Mouse (Mus musculus): Measurements from ENCODE around the gene Pmepa1.

Gene Pmepa1

DNA sequence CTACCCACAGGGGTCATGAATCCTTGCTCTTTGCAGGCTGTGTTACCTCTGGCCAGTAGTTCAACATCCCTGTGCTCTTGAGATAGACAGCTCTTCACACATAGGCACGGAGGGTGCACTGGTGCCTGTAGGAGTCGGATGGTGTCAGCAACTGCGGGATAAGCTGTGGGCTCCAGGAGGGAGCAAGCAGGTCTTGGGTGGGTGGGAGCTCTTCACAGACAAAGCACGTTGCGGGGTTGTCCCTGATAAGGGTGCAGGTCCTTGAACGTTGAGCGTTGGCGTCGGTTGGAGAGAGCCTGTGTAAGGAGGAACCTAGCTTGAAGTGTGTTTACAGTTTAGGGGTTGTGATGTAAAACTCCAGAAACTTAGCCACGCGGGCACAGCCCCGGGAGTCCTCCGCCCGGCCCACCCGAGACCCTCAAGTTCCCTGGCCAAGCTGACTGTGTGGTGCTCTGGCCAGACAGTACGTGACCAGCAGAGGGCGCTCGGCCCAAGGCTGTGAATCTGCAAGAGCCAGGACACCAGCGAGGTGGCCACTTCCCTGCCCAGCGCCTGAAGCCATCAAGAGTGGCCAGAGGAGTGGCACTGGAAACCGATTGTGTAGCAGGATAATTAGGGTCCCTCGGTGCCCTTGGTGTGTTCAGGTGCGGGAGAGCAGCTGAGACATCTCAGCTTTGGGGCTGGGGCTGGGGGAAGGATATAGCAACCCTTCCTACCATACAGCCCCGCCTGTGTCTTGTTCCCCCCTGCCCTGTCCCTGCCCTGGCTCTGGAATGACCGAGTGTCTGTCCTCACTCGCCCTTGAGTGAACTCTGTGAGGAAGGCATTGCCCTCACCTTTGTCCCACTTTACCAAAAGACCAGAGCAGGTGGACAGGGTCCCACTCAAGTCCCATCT, 90.0 kb downstream of the Pmepa1 start:
- DNase-seq (ENCODE audit: low read depth, low spot score), result no peak

GRCm38 (mm10) chr2:173185282-173185681, 91.1 kb downstream of the Pmepa1 start:
- DNase-seq (ENCODE audit: low read depth, low spot score), result no peak

- DNase-seq (ENCODE audit: low read depth, low spot score), result no peak
Measured at GRCm38 (mm10) chr2:173184475-173185080, 91.8 kb downstream of the Pmepa1 start.

- no peak for DNase-seq (ENCODE audit: low read depth, low spot score)
Measured at GRCm38 (mm10) chr2:173183836-173184460, 92.4 kb downstream of the Pmepa1 start.

- DNase-seq (ENCODE audit: low read depth, low spot score), result no peak
Measured at GRCm38 (mm10) chr2:173183311-173183710, 93.0 kb downstream of the Pmepa1 start.

GRCm38 (mm10) chr2:173182796-173183195, 93.5 kb downstream of the Pmepa1 start:
- DNase-seq (ENCODE audit: low read depth, low spot score), result no peak

DNA sequence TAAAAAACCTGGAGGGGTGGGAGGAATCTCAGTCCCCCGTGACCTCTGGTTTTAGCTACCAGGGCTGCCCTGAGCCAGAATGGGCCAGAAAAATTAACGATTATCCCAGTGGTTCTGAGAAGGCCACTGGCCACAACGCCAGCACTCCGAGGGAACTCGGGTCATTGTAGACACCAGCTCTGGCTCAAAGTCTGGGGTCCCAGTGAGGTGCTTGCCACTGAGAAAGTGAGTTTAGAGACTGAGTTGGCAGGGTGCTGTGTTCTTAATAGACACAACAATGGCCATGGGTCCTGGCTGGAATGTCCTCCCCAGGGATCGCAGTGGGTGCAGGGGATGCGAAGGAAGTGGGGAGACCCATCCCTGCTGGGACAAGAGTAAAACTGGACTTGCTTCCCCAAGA, 94.4 kb downstream of the Pmepa1 start:
- DNase-seq (ENCODE audit: low read depth, low spot score), result no peak

DNA sequence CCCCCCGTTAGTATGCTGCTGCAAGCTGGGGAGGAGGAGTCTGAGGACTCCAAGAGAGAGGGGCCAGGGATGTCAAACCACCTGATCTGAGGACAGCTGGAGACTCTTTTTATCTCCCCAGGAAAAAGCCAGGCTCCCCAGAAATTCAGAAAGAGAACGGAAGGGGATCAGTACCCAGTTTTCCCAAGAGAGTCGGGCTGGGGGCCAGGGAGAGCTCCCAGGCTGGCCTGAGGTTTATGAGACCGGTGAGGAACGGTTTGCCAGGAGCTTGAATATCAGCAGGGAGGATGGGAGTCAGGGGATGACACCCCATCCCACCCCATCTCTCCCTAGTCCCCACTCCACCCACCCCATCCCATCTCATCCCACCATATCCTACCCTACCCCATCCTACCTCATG, 94.8 kb downstream of the Pmepa1 start:
- no peak for DNase-seq (ENCODE audit: low read depth, low spot score)

DNA sequence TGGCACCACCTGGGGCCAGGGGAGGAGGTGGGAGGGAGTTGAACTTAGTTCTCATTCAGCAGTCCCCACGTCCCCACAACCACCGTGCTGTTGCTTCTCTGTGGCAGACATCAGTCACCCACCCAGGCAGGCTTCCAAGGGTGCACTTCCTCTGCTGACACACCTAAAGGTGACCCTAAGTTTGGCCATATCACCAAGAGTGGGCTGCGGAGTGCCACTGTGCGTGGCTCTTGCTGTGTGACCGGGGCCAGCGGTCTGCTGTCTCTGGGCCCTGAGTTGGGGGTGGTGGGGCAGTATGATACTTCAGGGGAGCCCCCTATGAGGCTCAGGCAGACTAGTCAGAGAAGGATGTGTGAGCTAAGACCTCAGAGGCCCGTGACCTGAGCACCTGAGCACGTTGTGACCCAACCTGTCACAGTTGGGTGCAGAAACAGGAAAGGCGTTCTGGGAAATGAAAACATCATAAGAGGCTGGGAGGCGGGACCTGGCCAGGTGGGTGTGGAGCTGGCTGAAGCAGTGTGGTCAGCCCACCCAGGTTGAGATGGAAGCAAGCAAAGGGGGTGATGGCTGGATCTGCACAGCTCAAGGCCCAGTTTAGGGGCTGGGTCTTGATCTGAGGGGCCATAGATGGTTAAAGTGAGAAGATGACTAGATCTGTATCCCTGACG, 95.5 kb downstream of the Pmepa1 start:
- DNase-seq (ENCODE audit: low read depth, low spot score), result no peak

DNA sequence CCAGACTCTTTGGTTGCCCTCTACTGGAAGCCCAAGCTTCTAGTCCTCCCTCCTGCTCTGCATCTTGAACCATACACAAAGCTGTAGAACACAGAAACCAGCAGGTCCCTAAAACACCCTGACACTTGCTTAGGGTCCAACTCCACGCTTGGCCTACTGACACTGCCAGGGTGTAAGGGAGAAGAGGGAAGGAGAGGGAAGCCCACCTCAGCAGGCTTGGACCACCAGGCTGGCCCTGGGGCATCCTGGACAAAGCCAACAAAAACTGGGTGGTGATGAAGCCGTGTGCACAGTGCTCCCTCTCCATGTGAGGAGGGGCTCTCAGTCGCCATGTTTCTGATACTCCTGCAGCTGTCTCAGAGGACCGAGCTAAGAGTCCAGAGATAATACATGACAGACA, 96.3 kb downstream of the Pmepa1 start:
- no peak for DNase-seq (ENCODE audit: low read depth, low spot score)

- DNase-seq (ENCODE audit: low read depth, low spot score), result no peak
Measured at GRCm38 (mm10) chr2:173179046-173179445, 97.3 kb downstream of the Pmepa1 start.

- DNase-seq (ENCODE audit: low read depth, low spot score), result no peak
Measured at GRCm38 (mm10) chr2:173177951-173178350, 98.4 kb downstream of the Pmepa1 start.

DNA sequence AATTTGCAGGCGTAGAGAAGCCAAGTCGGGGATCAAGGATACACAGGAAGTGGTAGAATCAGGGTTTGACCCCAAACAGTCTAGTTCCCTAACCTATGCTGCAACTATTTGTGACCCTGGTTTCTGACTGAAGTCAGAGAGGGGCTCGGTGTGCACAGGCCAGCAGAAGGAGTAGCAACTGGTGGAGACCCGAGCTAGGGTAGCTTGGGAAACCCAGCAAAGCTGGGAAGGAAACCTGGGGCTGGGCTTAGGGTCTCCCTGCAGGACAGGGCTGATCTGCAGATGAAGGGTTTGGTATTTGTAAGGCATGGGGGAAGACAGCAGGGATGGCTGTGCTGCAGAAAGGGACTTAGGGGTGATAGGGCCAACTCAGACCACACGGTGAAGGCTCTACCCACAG, 98.9 kb downstream of the Pmepa1 start:
- DNase-seq (ENCODE audit: low read depth, low spot score), result no peak

GRCm38 (mm10) chr2:173175703-173176102, 100.6 kb downstream of the Pmepa1 start:
- DNase-seq (ENCODE audit: low read depth, low spot score), result no peak

DNA sequence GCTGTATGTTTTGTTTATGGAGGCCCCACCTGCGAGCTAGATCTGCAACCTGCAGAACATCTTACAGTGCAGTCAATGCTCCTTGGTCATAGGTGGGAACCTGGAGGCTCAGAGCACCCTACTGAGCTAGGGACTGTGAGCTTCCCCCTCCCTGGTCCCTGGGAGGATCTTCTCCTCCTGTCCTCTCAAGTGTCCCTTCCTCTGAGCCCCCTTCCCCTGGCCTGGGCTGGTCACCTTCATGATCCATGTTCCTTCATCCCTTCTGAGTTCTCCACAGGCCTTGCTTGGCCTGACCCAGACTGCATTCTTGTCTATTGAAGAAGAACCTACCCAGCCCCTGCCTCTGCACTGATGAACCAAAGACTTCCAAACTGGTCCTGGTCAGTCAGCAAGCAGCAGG, 101.8 kb downstream of the Pmepa1 start:
- no peak for DNase-seq (ENCODE audit: low read depth, low spot score)
